Mouse (Mus musculus) kidney, adult 2 months (tissue): ENCODE measurements at regions not wholly inside any gene's neighbourhood (a gene's known extent, or its start where the extent isn't known, plus 50 kb on each side); places are given as distances from the start of the nearest gene placed in this dataset.

ENCODE experiments used
- DNase-seq: peaks from one replicate; pipeline ENCODE4 v3.0.0; 2021
- H3K27ac ChIP-seq: fragments of 200-500 bp; 2 replicates; pipeline ENCODE4 v1.5.1; 2012; ENCODE audit warnings: low read depth, low read length, control low read depth, inconsistent platforms; ENCODE audit not compliant: insufficient read depth
- H3K27me3 ChIP-seq: fragments of 200-500 bp; replicated peaks from 2 replicates; pipeline ENCODE4 v1.6.1; 2012; ENCODE audit warnings: mild to moderate bottlenecking, moderate library complexity, low read length, inconsistent platforms; ENCODE audit not compliant: control insufficient read depth, insufficient read depth
- H3K36me3 ChIP-seq: fragments of 200-500 bp; 2 replicates; pipeline ENCODE4 v1.6.1; 2012; ENCODE audit warnings: mild to moderate bottlenecking, moderate library complexity, low read length, inconsistent platforms; ENCODE audit not compliant: control insufficient read depth, insufficient read depth
- H3K4me1 ChIP-seq: fragments of 200-500 bp; 2 replicates; pipeline ENCODE4 v1.6.1; 2011; ENCODE audit warnings: low read length; ENCODE audit not compliant: control insufficient read depth, insufficient read depth
- H3K4me3 ChIP-seq: fragments of 200-500 bp; 2 replicates; pipeline ENCODE4 v1.5.1; 2011; ENCODE audit warnings: mild to moderate bottlenecking, low read depth, low read length, control low read depth; ENCODE audit not compliant: insufficient read depth
- CTCF ChIP-seq: fragments of 200-500 bp; conservative IDR thresholded peaks from 2 replicates; pipeline ENCODE4 v1.5.1; 2011; ENCODE audit warnings: low read depth, mild to moderate bottlenecking, control low read depth, low read length, moderate library complexity, mixed read lengths; ENCODE audit not compliant: insufficient read depth, insufficient read length
- POLR2A ChIP-seq: fragments of 200-500 bp; IDR thresholded peaks from one replicate; pipeline ENCODE4 v1.6.1; 2011; ENCODE audit warnings: low read depth, low read length, control low read depth
- WGBS: fragments of 180-500 bp; shearing (Covaris S2); methylation state at CpG from one replicate; pipeline ENCODE4 v1.1.7; 2018; 5-methylcytosine and 5-hydroxymethylcytosine counted together

GRCm38 (mm10) chr16:71197523-71197922 lies 883.8 kb downstream of the Gbe1 start:
- no peak for DNase-seq
- H3K36me3 ChIP-seq: no peaks in the 10 kb centered on the region
- no peaks in the 10 kb centered on the region for H3K27me3 ChIP-seq
- TF ChIP-seq CTCF: no peak
- TF ChIP-seq POLR2A: no peak
- 65% methylated on average over 2 of the region's 2 CpGs for WGBS
- H3K27ac ChIP-seq: no peak overlapping the region
- H3K4me3 ChIP-seq: no peak overlapping the region
- H3K4me1 ChIP-seq: no peaks in the 10 kb centered on the region

GRCm38 (mm10) chr16:71208806-71209205 lies 895.1 kb downstream of the Gbe1 start:
- Histone ChIP-seq H3K36me3 (no peaks in the 10 kb centered on the region), H3K4me3 (no peak overlapping the region), H3K4me1 (no peaks in the 10 kb centered on the region), H3K27ac (no peak overlapping the region), H3K27me3 (no peaks in the 10 kb centered on the region)
- no peak for DNase-seq
- WGBS: 55% methylated on average over 7 of the region's 7 CpGs
- TF ChIP-seq CTCF: no peak
- no peak for TF ChIP-seq POLR2A

- Histone ChIP-seq H3K4me3 (no peak overlapping the region), H3K27me3 (no peaks in the 10 kb centered on the region), H3K4me1 (no peaks in the 10 kb centered on the region), H3K36me3 (no peaks in the 10 kb centered on the region), H3K27ac (no peak overlapping the region)
- no peak for DNase-seq
- 49% methylated on average over 6 of the region's 6 CpGs for WGBS
- no peak for TF ChIP-seq CTCF
- TF ChIP-seq POLR2A: no peak
Observed at GRCm38 (mm10) chr16:71224469-71224868, 910.7 kb downstream of the Gbe1 start.

- Histone ChIP-seq H3K4me3 (no peak overlapping the region), H3K4me1 (no peaks in the 10 kb centered on the region), H3K36me3 (no peaks in the 10 kb centered on the region), H3K27ac (no peak overlapping the region), H3K27me3 (no peaks in the 10 kb centered on the region)
- TF ChIP-seq POLR2A: no peak
- WGBS: 88% methylated on average over 5 of the region's 5 CpGs
- DNase-seq: no peak
Observed at GRCm38 (mm10) chr16:71230104-71230653, 916.4 kb downstream of the Gbe1 start.

GRCm38 (mm10) chr16:71243065-71243464 lies 929.3 kb downstream of the Gbe1 start:
- no peak for DNase-seq
- TF ChIP-seq POLR2A (no peak), CTCF (no peak)
- no peak overlapping the region for H3K27ac ChIP-seq

GRCm38 (mm10) chr16:71243480-71243879 lies 929.7 kb downstream of the Gbe1 start:
- Histone ChIP-seq H3K4me1 (no peaks in the 10 kb centered on the region), H3K4me3 (no peak overlapping the region), H3K27ac (no peak overlapping the region), H3K27me3 (no peaks in the 10 kb centered on the region), H3K36me3 (no peaks in the 10 kb centered on the region)
- TF ChIP-seq POLR2A (no peak), CTCF (no peak)
- WGBS: 73% methylated on average over 4 of the region's 4 CpGs
- DNase-seq: no peak

More at GRCm38 (mm10) chr16:71243065-71243464, 929.3 kb downstream of the Gbe1 start:
- Histone ChIP-seq H3K4me3 (no peak overlapping the region), H3K36me3 (no peaks in the 10 kb centered on the region), H3K4me1 (no peaks in the 10 kb centered on the region), H3K27me3 (no peaks in the 10 kb centered on the region)

- DNase-seq: peak; percentile 52
- peak; percentile 65 for TF ChIP-seq CTCF
- no peak for TF ChIP-seq POLR2A
- WGBS: 35% methylated on average over 9 of the region's 9 CpGs
- Histone ChIP-seq H3K4me1 (no peaks in the 10 kb centered on the region), H3K4me3 (no peak overlapping the region), H3K36me3 (no peaks in the 10 kb centered on the region), H3K27me3 (no peaks in the 10 kb centered on the region), H3K27ac (no peak overlapping the region)
Observed at GRCm38 (mm10) chr16:71247516-71248139, 933.9 kb downstream of the Gbe1 start.
